Mouse (Mus musculus) ES-Bruce4 (cell line): ENCODE measurements around the gene Abtb1.

Source experiments
- CTCF ChIP-seq: IDR thresholded peaks from one replicate; pipeline ENCODE4 v1.8.1; 2011; ENCODE audit warnings: low read depth, low read length
- POLR2A ChIP-seq: IDR thresholded peaks from one replicate; pipeline ENCODE4 v1.8.1; 2011; ENCODE audit warnings: low read length; ENCODE audit not compliant: insufficient read depth

GRCm38 (mm10) chr6:88829579-88829978, 12.2 kb downstream of the Abtb1 start:
- TF ChIP-seq POLR2A: no peak
- no peak for TF ChIP-seq CTCF
